Mouse (Mus musculus) myocyte (in vitro differentiated cells): Measurements from ENCODE around the gene Thg1l. TPM values are rescaled to one million over a fixed set of nuclear protein-coding genes. Genes with fewer than 3 reads are reported as not detected.

ENCODE experiments used
- H3K27me3 ChIP-seq: one replicate; pipeline ENCODE4 v1.6.1; 2011; ENCODE audit not compliant: control insufficient read depth, insufficient read depth, insufficient read length
- H3K36me3 ChIP-seq: one replicate; pipeline ENCODE4 v1.6.1; 2011; ENCODE audit not compliant: control insufficient read depth, insufficient read depth
- H3K4me2 ChIP-seq: one replicate; pipeline ENCODE4 v1.6.1; 2011; ENCODE audit warnings: low read depth, control low read depth
- H3K4me3 ChIP-seq: one replicate; pipeline ENCODE4 v1.5.1; 2011; ENCODE audit warnings: mild to moderate bottlenecking, control low read depth, moderate library complexity
- H3K79me2 ChIP-seq: one replicate; pipeline ENCODE4 v1.6.1; 2011; ENCODE audit not compliant: control insufficient read depth, insufficient read depth
- H3ac ChIP-seq: one replicate; pipeline ENCODE4 v1.6.1; 2011; ENCODE audit not compliant: control insufficient read depth, insufficient read length
- CEBPB ChIP-seq: IDR thresholded peaks from 2 replicates; pipeline ENCODE4 v1.6.1; 2011; ENCODE audit warnings: mild to moderate bottlenecking, moderate library complexity; ENCODE audit not compliant: poor library complexity, insufficient read depth, severe bottlenecking
- E2F4 ChIP-seq: IDR thresholded peaks from one replicate; pipeline ENCODE4 v1.6.1; 2011; ENCODE audit warnings: mild to moderate bottlenecking, control low read depth, moderate library complexity; ENCODE audit not compliant: insufficient read depth
- MAX ChIP-seq: IDR thresholded peaks from one replicate; pipeline ENCODE4 v1.6.1; 2011; ENCODE audit warnings: low read depth, mild to moderate bottlenecking, control low read depth
- MYOD1 ChIP-seq, 3 experiments: IDR thresholded peaks; one replicate each; pipeline ENCODE4 v1.6.1; 2011; ENCODE audit warnings: control low read depth in 2 of 3, low read depth in 2 of 3, mild to moderate bottlenecking in 2 of 3, moderate library complexity in 1 of 3; ENCODE audit not compliant: insufficient read length in 2 of 3, control insufficient read depth in 1 of 3
- MYOG ChIP-seq, 3 experiments: IDR thresholded peaks; one replicate each; pipeline ENCODE4 v1.6.1; 2011; ENCODE audit warnings: control low read depth in 2 of 3, low read depth in 2 of 3, mild to moderate bottlenecking in 2 of 3; ENCODE audit not compliant: insufficient read length in 2 of 3, control insufficient read depth in 1 of 3, insufficient read depth in 1 of 3
- POLR2A ChIP-seq: IDR thresholded peaks from one replicate; pipeline ENCODE4 v1.6.1; 2011; ENCODE audit warnings: low read depth, mild to moderate bottlenecking, control low read depth, moderate library complexity; ENCODE audit not compliant: insufficient read length
- POLR2AphosphoS2 ChIP-seq: IDR thresholded peaks from one replicate; pipeline ENCODE4 v1.6.1; 2011; ENCODE audit warnings: low read depth, control low read depth; ENCODE audit not compliant: insufficient read length
- REST ChIP-seq: IDR thresholded peaks from one replicate; pipeline ENCODE4 v1.6.1; 2011; ENCODE audit warnings: mild to moderate bottlenecking, control low read depth, moderate library complexity; ENCODE audit not compliant: insufficient read depth, insufficient read length
- SRF ChIP-seq: IDR thresholded peaks from one replicate; pipeline ENCODE4 v1.6.1; 2011; ENCODE audit warnings: low read depth; ENCODE audit not compliant: control insufficient read depth, insufficient read length
- TCF12 ChIP-seq: IDR thresholded peaks from one replicate; pipeline ENCODE4 v1.6.1; 2011; ENCODE audit warnings: mild to moderate bottlenecking, control low read depth; ENCODE audit not compliant: poor library complexity, insufficient read depth, severe bottlenecking
- TCF3 ChIP-seq: IDR thresholded peaks from one replicate; pipeline ENCODE4 v1.6.1; 2011; ENCODE audit warnings: low read depth, control low read depth; ENCODE audit not compliant: insufficient read length
- USF1 ChIP-seq: IDR thresholded peaks from one replicate; pipeline ENCODE4 v1.6.1; 2011; ENCODE audit warnings: low read depth, mild to moderate bottlenecking, control low read depth, moderate library complexity
- polyA plus RNA-seq: library from polyadenylated mRNA; unstranded; fragments of >200 nt; fragmentation: generic; extraction: Trizol; gene quantifications from one replicate; pipeline ENCODE4 v1.2.1, GENCODE M21; 2012; ENCODE audit warnings: missing spikeins

Gene Thg1l
- polyA plus RNA-seq, 1 experiment: 14.8 TPM

- H3K4me2 ChIP-seq: no peak overlapping the region
- peaks cover 44% of the 10 kb centered on the region for H3K36me3 ChIP-seq
- H3K27me3 ChIP-seq: no peaks in the 10 kb centered on the region
- no peak for TF ChIP-seq MYOD1 (IDR thresholded peaks at IDR 0.05; ENCODE audit: control insufficient read depth in 1 of 3, insufficient read length in 2 of 3, low read depth in 2 of 3)
- TF ChIP-seq POLR2A: no peak
- TF ChIP-seq SRF: no peak
- no peak for TF ChIP-seq MYOG (IDR thresholded peaks at IDR 0.05; ENCODE audit: control insufficient read depth in 1 of 3, insufficient read depth in 1 of 3, insufficient read length in 2 of 3, low read depth in 2 of 3)
- no peak for TF ChIP-seq E2F4
- TF ChIP-seq TCF12: no peak
- TF ChIP-seq MAX: no peak
- TF ChIP-seq TCF3: no peak
- no peak for TF ChIP-seq POLR2AphosphoS2
- no peak for TF ChIP-seq CEBPB
- no peak for TF ChIP-seq USF1
- no peak for TF ChIP-seq REST
- H3K4me3 ChIP-seq: no peak overlapping the region
- no peaks in the 10 kb centered on the region for H3K79me2 ChIP-seq
- no peak overlapping the region for H3ac ChIP-seq
These were observed 49.0 kb downstream of the Thg1l start for GRCm38 (mm10) chr11:45906109-45906786.

GRCm38 (mm10) chr11:45900233-45901015 is 54.9 kb downstream of the Thg1l start:
- H3K4me3 ChIP-seq: no peak overlapping the region
- no peaks in the 10 kb centered on the region for H3K79me2 ChIP-seq
- H3ac ChIP-seq: no peak overlapping the region
- H3K27me3 ChIP-seq: no peaks in the 10 kb centered on the region
- peaks cover 27% of the 10 kb centered on the region for H3K36me3 ChIP-seq
- TF ChIP-seq POLR2A (no peak), SRF (no peak), POLR2AphosphoS2 (no peak)
- no peak overlapping the region for H3K4me2 ChIP-seq

- no peaks in the 10 kb centered on the region for H3K27me3 ChIP-seq
These were observed 57.9 kb downstream of the Thg1l start for GRCm38 (mm10) chr11:45897392-45897791.

More at GRCm38 (mm10) chr11:45897392-45897791, 57.9 kb downstream of the Thg1l start:
- TF ChIP-seq TCF3 (no peak), POLR2AphosphoS2 (no peak), USF1 (no peak), E2F4 (no peak), MYOG (IDR thresholded peaks at IDR 0.05; ENCODE audit: control insufficient read depth in 1 of 3, insufficient read depth in 1 of 3, insufficient read length in 2 of 3, low read depth in 2 of 3) (no peak), CEBPB (no peak), REST (no peak), MYOD1 (IDR thresholded peaks at IDR 0.05; ENCODE audit: control insufficient read depth in 1 of 3, insufficient read length in 2 of 3, low read depth in 2 of 3) (no peak), SRF (no peak), POLR2A (no peak), TCF12 (no peak), MAX (no peak)
- Histone ChIP-seq H3K4me2 (no peak overlapping the region), H3K79me2 (no peaks in the 10 kb centered on the region), H3ac (no peak overlapping the region), H3K36me3 (peaks cover 41% of the 10 kb centered on the region), H3K4me3 (no peak overlapping the region)

Other genes with a start within 250 kb of the Thg1l start
- gene Clint1, start 103.4 kb downstream of the Thg1l start, polyA plus RNA-seq: 32.5 TPM
- 5.4 TPM for gene Lsm11, start 10.6 kb downstream of the Thg1l start, polyA plus RNA-seq
- not detected for gene Sox30, start 24.8 kb upstream of the Thg1l start, polyA plus RNA-seq
- gene Gm12166, start 96.8 kb upstream of the Thg1l start, polyA plus RNA-seq: 4.3 TPM
- 43.2 TPM for gene Adam19, start 100.5 kb upstream of the Thg1l start, polyA plus RNA-seq
- 0.02 TPM for gene Nipal4, start 211.0 kb upstream of the Thg1l start, polyA plus RNA-seq